Mouse (Mus musculus): ENCODE data around the gene C330007P06Rik. TPM values are rescaled to one million over a fixed set of nuclear protein-coding genes. Genes with fewer than 3 reads are reported as not detected.
A peak's percentile ranks its signal among the peaks of the same experiment; 100 is the strongest.

The C330007P06Rik gene
- total and polyA plus RNA-seq, 3 experiments = 10.1 to 56.8 (median 47.8) TPM

- DNase-seq = no peak
Observed at GRCm38 (mm10) chrX:36837069-36837676, 36.7 kb downstream of the C330007P06Rik start.

- DNase-seq = peak; percentile 55
Observed at GRCm38 (mm10) chrX:36833397-36834084, 40.4 kb downstream of the C330007P06Rik start.

GRCm38 (mm10) chrX:36831632-36832031 lies 42.3 kb downstream of the C330007P06Rik start:
- no peak for DNase-seq

- DNase-seq = peak; percentile 78
Observed at GRCm38 (mm10) chrX:36830271-36830670, 43.6 kb downstream of the C330007P06Rik start.

GRCm38 (mm10) chrX:36826873-36827272 lies 47.0 kb downstream of the C330007P06Rik start:
- no peak for DNase-seq

GRCm38 (mm10) chrX:36825032-36825431 lies 48.9 kb downstream of the C330007P06Rik start:
- DNase-seq = no peak

- DNase-seq = no peak
Observed at GRCm38 (mm10) chrX:36823932-36824711, 49.8 kb downstream of the C330007P06Rik start.

- peak; percentile 56 for DNase-seq
Observed at GRCm38 (mm10) chrX:36820201-36820600, 53.7 kb downstream of the C330007P06Rik start.

GRCm38 (mm10) chrX:36819575-36819974 lies 54.3 kb downstream of the C330007P06Rik start:
- no peak for DNase-seq

- DNase-seq = no peak
Observed at GRCm38 (mm10) chrX:36816953-36817441, 56.9 kb downstream of the C330007P06Rik start.

GRCm38 (mm10) chrX:36816368-36816899 lies 57.5 kb downstream of the C330007P06Rik start:
- no peak for DNase-seq

GRCm38 (mm10) chrX:36815439-36815838 lies 58.5 kb downstream of the C330007P06Rik start:
- no peak for DNase-seq

GRCm38 (mm10) chrX:36815022-36815421 lies 58.9 kb downstream of the C330007P06Rik start:
- DNase-seq = no peak

GRCm38 (mm10) chrX:36814161-36814836 lies 59.6 kb downstream of the C330007P06Rik start:
- DNase-seq = no peak

GRCm38 (mm10) chrX:36811377-36811776 lies 62.5 kb downstream of the C330007P06Rik start:
- no peak for DNase-seq

- no peak for DNase-seq
Observed at GRCm38 (mm10) chrX:36808318-36808683, 65.6 kb downstream of the C330007P06Rik start.

- DNase-seq = peak; percentile 94
Observed at GRCm38 (mm10) chrX:36807360-36808317, 66.3 kb downstream of the C330007P06Rik start.

- no peak for DNase-seq
Observed at GRCm38 (mm10) chrX:36805466-36806235, 68.3 kb downstream of the C330007P06Rik start.

GRCm38 (mm10) chrX:36804196-36804595 lies 69.7 kb downstream of the C330007P06Rik start:
- peak; percentile 56 for DNase-seq

GRCm38 (mm10) chrX:36803189-36803588 lies 70.7 kb downstream of the C330007P06Rik start:
- DNase-seq = no peak
